Mouse (Mus musculus): ENCODE data around the gene Crybg2. TPM values are rescaled to one million over a fixed set of nuclear protein-coding genes. Genes with fewer than 3 reads are reported as not detected.

Gene Crybg2
- total RNA-seq, 2 experiments from 2014 or later, result 1.3 to 1.4 TPM

GRCm38 (mm10) chr4:134052560-134052959, 8.1 kb upstream of the Crybg2 start:
- intact Hi-C loops (cut with DNase I), result no loop called here
- DNase-seq (ENCODE audit: low spot score in 2 of 2), result peak in 1 of 2 experiments; percentile 24

DNA sequence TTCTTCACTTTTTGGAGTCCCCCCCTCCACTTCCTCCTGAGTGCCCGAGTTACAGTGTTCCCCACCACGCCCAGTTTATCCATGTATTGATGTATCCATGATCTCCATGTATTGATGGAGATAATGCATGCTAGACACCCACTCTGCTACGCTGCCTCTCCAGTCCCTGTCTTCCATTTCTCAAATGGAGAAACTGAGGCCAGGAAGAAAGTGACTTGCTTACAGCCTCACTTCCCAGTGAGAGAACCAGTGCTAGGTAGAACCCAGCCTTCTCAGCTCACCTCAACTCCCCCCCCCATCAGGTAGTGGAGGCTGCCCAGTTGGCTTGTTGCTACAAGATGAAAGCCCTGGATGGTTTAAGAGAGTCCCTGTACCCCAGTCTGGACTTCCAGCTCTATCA, 7.1 kb upstream of the Crybg2 start, which contains the start of gene Zfp683:
Gene Zfp683, plus strand, starts transcription at position 301 of the 400 bp plus-strand sequence.
- no peak for DNase-seq (ENCODE audit: low spot score in 2 of 2)
- intact Hi-C loops (cut with DNase I), result no loop called here

DNA sequence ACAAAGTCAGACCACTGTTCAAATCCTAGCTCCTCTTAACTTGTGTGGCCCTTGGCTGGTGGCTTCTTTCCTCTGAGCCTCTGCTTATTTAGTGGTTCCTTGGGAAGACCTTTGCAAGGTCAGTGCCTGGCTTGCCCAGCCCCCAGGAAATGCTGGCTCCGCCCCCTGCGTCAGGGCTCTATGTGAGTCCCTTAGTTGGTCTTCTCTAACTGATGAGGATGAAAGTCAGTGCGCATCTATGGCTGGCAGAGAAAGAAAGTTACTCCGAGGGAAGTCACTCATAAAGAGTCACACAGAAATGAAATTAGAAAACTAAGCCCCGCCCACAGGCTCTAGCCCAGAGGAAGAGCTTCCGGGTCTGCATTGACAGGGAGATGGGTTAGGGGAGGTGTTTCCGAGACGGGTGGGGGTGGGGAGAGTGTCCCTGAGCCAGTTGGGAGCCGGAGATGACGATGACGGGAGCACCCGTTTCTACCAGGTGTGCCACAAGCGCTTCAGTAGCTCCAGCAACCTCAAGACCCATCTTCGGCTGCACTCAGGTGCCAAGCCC, 2.4 kb upstream of the Crybg2 start:
- intact Hi-C loops (cut with DNase I), result no loop called here
- no peak for DNase-seq (ENCODE audit: low spot score in 2 of 2)

- intact Hi-C loops (cut with DNase I), result no loop called here
- no peak for DNase-seq (ENCODE audit: low spot score in 2 of 2)
Observed at GRCm38 (mm10) chr4:134058908-134059307, 1.7 kb upstream of the Crybg2 start.

DNA sequence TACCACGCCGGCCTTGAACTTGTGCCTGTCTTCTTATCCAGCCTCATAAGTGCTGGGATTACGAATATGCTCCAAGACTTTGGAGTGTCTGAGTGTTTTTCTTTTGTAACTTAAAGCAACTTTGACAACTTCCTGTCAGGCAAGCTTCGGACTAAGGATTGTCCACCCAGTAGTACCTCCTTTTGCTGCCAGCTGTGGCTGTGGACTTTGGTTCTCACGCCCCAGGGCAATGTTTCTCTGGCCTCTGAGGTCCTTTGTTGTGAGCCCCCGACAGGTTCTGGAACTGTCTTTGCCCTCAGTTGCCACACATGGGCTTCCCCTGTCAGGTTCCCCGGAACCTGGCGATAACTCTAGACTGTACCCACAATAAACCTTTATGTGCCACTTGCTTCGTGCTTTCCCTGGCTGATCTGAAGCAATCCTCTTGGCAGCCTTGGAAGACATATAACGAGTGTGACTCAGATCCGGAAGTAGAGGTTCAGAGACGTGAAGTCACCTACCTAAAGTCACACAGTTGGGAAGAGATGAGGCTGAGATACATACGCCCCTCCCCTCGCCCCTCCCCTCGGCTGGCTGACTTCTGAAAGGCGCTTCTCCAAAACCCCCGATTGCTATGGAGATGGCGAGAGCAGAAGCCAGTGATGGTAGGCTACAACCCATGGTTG, 683 bp downstream of the Crybg2 start:
- intact Hi-C loops (cut with DNase I), result no loop called here
- peak in 1 of 2 experiments; percentile 42 for DNase-seq (ENCODE audit: low spot score in 2 of 2)

DNA sequence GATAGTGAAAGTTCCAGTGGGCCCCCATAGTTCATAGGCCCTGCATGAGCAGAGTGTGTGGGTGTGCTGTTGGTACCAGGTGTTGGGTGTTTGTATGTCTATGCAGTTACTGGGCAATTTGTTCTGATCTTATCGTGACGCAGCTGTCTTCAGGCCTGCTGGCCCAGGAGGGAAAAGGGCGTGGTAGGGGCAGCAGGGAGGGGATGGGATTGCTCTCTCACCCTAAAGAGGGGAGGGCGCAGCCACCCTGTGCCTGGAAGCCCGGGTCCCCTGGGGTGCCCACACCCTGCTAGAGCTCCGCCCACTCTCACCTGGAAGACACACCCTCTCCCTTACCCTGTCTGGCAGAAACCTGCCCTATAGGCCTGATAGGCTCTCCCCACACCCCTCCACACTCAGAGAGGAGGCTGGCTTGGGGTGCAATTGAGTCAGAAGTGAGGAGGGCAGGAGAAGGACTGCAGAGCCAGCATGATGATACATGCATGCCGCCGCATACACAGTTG, 1.4 kb downstream of the Crybg2 start:
- intact Hi-C loops (cut with DNase I), result no loop called here
- no peak for DNase-seq (ENCODE audit: low spot score in 2 of 2)

GRCm38 (mm10) chr4:134062561-134062960, 1.9 kb downstream of the Crybg2 start:
- no peak for DNase-seq (ENCODE audit: low spot score in 2 of 2)
- intact Hi-C loops (cut with DNase I), result no loop called here

GRCm38 (mm10) chr4:134065431-134066004, 4.9 kb downstream of the Crybg2 start:
- DNase-seq (ENCODE audit: low spot score in 2 of 2), result no peak
- intact Hi-C loops (cut with DNase I), result no loop called here

DNA sequence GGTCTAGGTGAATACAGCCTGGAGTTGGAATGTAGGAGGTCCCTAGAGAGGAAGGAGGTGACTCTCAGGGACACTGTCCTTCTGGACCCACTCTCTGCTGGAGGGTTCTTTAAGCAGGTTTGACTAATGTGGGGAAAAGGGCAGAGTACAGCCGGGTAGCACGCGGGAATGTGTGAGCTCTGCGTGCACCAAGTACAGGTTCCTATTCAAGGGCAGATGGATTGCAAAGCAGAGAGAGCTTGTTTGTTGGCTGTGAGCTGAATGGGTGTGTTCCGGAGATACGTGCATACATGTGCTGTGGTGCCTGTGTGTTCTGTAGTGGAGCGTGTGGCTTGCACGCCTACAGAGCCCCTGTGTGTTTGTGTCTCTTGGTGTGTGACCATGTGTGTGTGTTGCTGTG, 6.8 kb downstream of the Crybg2 start:
- DNase-seq (ENCODE audit: low spot score in 2 of 2), result no peak
- intact Hi-C loops (cut with DNase I), result no loop called here

- DNase-seq (ENCODE audit: low spot score in 2 of 2), result no peak
- intact Hi-C loops (cut with DNase I), result no loop called here
Observed at GRCm38 (mm10) chr4:134067833-134068544, 7.4 kb downstream of the Crybg2 start.

GRCm38 (mm10) chr4:134068793-134069580, 8.4 kb downstream of the Crybg2 start:
- DNase-seq (ENCODE audit: low spot score in 2 of 2), result no peak
- intact Hi-C loops (cut with DNase I), result no loop called here

DNA sequence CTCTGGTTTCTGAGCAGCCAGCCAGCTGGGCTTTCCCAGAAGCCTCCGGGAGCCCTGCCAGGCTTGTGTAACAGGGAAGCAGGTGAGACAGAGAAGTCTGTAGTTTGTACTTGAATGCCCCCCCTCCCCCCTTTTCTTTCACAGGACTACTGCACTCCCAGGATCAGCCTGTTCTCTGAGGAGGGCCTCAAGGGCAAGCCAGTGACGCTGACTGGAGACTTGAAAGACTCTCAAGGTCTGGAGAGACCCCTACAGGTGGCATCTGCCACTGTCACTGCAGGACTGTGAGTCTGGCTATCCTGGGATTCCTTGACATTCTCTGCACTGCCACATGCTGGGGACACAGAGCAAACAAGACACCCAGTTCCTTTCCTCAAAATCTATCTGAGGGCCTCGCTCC, 18.1 kb downstream of the Crybg2 start:
- peak; percentile 57 to 76 for DNase-seq (ENCODE audit: low spot score in 2 of 2)
- intact Hi-C loops (cut with DNase I), result no loop called here

DNA sequence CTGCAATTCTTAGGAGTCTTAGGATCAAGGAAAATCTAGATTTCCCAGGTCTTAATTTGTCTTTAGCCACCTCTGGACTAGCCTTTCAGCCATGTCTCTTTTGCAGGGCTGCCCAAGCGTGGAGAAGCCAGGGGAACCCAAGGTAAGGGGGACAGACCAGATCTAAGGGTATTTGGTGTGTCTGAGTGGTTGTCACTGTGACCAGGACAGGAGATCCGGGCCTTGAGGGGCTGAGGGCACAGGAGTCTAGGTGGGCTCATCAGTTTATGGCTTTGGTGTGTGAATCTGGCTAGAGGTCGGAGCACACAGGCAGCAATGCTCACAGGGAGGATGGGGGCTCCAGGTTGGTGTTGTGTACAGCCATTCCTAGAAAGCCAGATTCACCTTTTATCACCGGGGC, 20.1 kb downstream of the Crybg2 start:
- no peak for DNase-seq (ENCODE audit: low spot score in 2 of 2)
- intact Hi-C loops (cut with DNase I), result no loop called here

DNA sequence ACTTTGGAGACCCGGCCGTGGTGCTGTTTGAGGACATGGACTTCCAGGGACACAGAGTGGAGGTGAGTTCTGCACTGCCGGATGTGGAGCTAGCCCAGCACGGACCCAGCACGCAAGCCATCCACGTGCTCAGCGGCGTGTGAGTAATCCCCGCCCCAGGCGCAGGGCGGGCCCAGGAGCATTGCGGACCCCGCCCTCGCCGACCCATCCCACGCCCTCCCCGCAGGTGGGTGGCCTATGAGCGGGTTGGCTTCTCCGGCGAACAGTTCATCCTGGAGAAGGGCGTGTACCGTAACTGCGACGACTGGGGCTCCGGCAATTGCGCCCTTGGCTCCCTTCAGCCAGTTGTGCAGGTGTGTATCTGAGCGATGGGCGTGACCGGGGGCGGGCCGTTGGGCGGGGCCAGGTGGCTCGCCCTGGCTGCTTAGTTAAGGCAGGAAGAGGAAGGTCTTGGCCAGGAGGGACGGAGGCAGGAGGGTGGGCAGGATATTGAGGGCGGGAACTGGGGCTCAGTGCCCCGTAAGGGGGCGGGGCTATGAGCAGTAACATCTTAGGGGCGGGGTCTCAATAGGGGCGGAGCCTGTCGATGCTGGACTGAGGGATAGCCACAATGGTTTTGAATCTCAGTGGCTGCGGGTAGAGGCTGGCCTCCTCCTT, 21.2 kb downstream of the Crybg2 start:
- intact Hi-C loops (cut with DNase I), result no loop called here
- peak; percentile 27 to 52 for DNase-seq (ENCODE audit: low spot score in 2 of 2)

- intact Hi-C loops (cut with DNase I), result no loop called here
- no peak for DNase-seq (ENCODE audit: low spot score in 2 of 2)
Observed at GRCm38 (mm10) chr4:134082460-134082859, 21.8 kb downstream of the Crybg2 start.

- intact Hi-C loops (cut with DNase I), result no loop called here
- no peak for DNase-seq (ENCODE audit: low spot score in 2 of 2)
Observed at GRCm38 (mm10) chr4:134084999-134085398, 24.4 kb downstream of the Crybg2 start.

- intact Hi-C loops (cut with DNase I), result no loop called here
- peak in 1 of 2 experiments; percentile 14 for DNase-seq (ENCODE audit: low spot score in 2 of 2)
Observed at GRCm38 (mm10) chr4:134087412-134087811, 26.8 kb downstream of the Crybg2 start.

- intact Hi-C loops (cut with DNase I), result loop anchor here (2.0 kb wide), 1 partner anchor 52 kb away; no protein-coding TSS in a partner anchor
- no peak for DNase-seq (ENCODE audit: low spot score in 2 of 2)
Observed at GRCm38 (mm10) chr4:134089029-134089428, 28.4 kb downstream of the Crybg2 start.

Measured in left cerebral cortex, postnatal 14 days (tissue).